Mouse (Mus musculus): Measurements from ENCODE around the gene Swsap1. TPM values are rescaled to one million over a fixed set of nuclear protein-coding genes. Genes with fewer than 3 reads are reported as not detected.

Gene Swsap1
- total RNA-seq (2021): 1 to 10 TPM; 1.6 to 2.7 TPM
- long read RNA-seq, experiment 1, transcript Swsap1-201 (2 exons, 1,838 nt): major isoform, 7 of 7 reads
- long read RNA-seq, experiment 1, partial matches to known transcripts: 0 of 7 reads
- long read RNA-seq, experiment 1, other reads (novel, unspliced or antisense): 0 of 7 reads
- long read RNA-seq, experiment 2, transcript Swsap1-201 (2 exons, 1,838 nt): major isoform, 7 of 7 reads
- long read RNA-seq, experiment 2, partial matches to known transcripts: 0 of 7 reads
- long read RNA-seq, experiment 2, other reads (novel, unspliced or antisense): 0 of 7 reads

GRCm38 (mm10) chr9:21955570-21956281, at the start of gene Swsap1:
TSS of gene Swsap1 (plus strand) at chr9:21955755.
- peak; percentile 97 for DNase-seq

- DNase-seq: no peak
Measured at GRCm38 (mm10) chr9:21908216-21908615, 47.3 kb upstream of the Swsap1 start.

- no peak for DNase-seq
Measured at GRCm38 (mm10) chr9:21909474-21910223, 45.9 kb upstream of the Swsap1 start.

GRCm38 (mm10) chr9:21916851-21917492, 38.6 kb upstream of the Swsap1 start:
- no peak for DNase-seq

- no peak for DNase-seq
Measured at GRCm38 (mm10) chr9:21917493-21918034, 38.0 kb upstream of the Swsap1 start.

GRCm38 (mm10) chr9:21918035-21918592, 37.4 kb upstream of the Swsap1 start, which contains the start of gene Rab3d:
TSS of gene Rab3d (minus strand) at chr9:21918192.
- DNase-seq: peak; percentile 93

- DNase-seq: no peak
Measured at GRCm38 (mm10) chr9:21918692-21919384, 36.7 kb upstream of the Swsap1 start.

- no peak for DNase-seq
Measured at GRCm38 (mm10) chr9:21923036-21923435, 32.5 kb upstream of the Swsap1 start.

GRCm38 (mm10) chr9:21923490-21924098, 32.0 kb upstream of the Swsap1 start:
- DNase-seq: no peak

- peak; percentile 83 for DNase-seq
Measured at GRCm38 (mm10) chr9:21924099-21924493, 31.5 kb upstream of the Swsap1 start.

- no peak for DNase-seq
Measured at GRCm38 (mm10) chr9:21925034-21925433, 30.5 kb upstream of the Swsap1 start.

GRCm38 (mm10) chr9:21925506-21925905, 30.0 kb upstream of the Swsap1 start:
- no peak for DNase-seq

- no peak for DNase-seq
Measured at GRCm38 (mm10) chr9:21926155-21926554, 29.4 kb upstream of the Swsap1 start.

GRCm38 (mm10) chr9:21926784-21927183, 28.8 kb upstream of the Swsap1 start:
- no peak for DNase-seq

- peak; percentile 93 for DNase-seq
Measured at GRCm38 (mm10) chr9:21927208-21927753, 28.3 kb upstream of the Swsap1 start, which contains the start of the genes Ccdc159 and Tmem205. TSS of gene Ccdc159 (plus strand) at chr9:21927471. TSS of gene Tmem205 (minus strand) at chr9:21927556.

GRCm38 (mm10) chr9:21929208-21929607, 26.3 kb upstream of the Swsap1 start:
- no peak for DNase-seq

GRCm38 (mm10) chr9:21932006-21932405, 23.5 kb upstream of the Swsap1 start:
- no peak for DNase-seq

GRCm38 (mm10) chr9:21932445-21933137, 23.0 kb upstream of the Swsap1 start:
- DNase-seq: no peak

GRCm38 (mm10) chr9:21934021-21934420, 21.5 kb upstream of the Swsap1 start:
- DNase-seq: no peak
